Mouse (Mus musculus) splenic B cell, adult 2 months (primary cell): ENCODE data around the gene Gnai3.

Experiments
- DNase-seq: peaks from one replicate; pipeline ENCODE4 v3.0.0-alpha.2; 2011; ENCODE audit warnings: low read depth, low spot score
- H3K27me3 ChIP-seq: 2 replicates; pipeline ENCODE4 v1.6.1; 2012; ENCODE audit warnings: mild to moderate bottlenecking, low read length, moderate library complexity, mixed read lengths; ENCODE audit not compliant: control insufficient read depth, poor library complexity, insufficient read depth, severe bottlenecking
- H3K36me3 ChIP-seq: 2 replicates; pipeline ENCODE4 v1.6.1; 2012; ENCODE audit warnings: mild to moderate bottlenecking, low read length, moderate library complexity, mixed read lengths; ENCODE audit not compliant: control insufficient read depth, poor library complexity, insufficient read depth, severe bottlenecking

Gene Gnai3

GRCm38 (mm10) chr3:108086470-108086979 lies 59.4 kb downstream of the Gnai3 start, which contains the start of gene Ampd2:
TSS of gene Ampd2 (minus strand) at chr3:108086651.
- Histone ChIP-seq H3K27me3 (no peaks in the 10 kb centered on the region), H3K36me3 (no peaks in the 10 kb centered on the region)
- peak; percentile 54 for DNase-seq

DNA sequence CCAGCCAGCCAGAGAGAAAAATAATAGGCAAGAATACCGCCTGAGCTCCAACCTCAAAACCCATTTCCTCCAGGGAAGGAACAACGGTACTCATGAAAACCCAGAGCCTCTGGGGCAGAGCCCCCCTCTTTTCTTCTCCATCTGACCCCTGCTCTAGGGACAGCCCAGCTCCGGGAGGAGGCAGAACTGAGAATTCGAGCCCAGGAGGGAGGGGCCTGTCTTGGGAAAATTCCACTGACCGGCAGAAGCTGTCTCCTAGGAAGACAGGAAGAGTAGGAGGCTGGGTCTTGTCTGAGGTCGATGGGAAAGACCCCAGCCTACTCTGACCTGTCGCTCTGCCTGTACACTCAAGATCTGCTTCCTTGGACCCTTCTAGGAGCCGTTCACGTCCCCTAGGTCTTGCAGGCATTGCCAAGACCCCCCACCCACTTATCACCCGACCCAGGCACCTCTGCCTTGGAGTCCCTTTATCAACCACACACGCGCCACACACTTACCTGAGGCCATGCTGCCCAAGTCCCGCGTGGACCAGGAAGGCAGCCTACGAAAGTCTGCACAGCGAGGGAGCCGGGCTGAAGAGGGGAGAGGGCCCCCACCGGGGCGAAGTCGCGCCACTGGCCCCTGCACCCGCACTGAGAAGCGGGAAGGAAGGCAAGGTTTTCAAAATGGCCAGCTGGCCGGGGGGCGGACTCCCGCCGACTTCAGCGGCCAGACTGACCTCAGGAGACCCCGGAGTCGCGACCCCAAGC lies 60.1 kb downstream of the Gnai3 start:
- Histone ChIP-seq H3K36me3 (no peaks in the 10 kb centered on the region), H3K27me3 (no peaks in the 10 kb centered on the region)
- DNase-seq, result peak; percentile 13

DNA sequence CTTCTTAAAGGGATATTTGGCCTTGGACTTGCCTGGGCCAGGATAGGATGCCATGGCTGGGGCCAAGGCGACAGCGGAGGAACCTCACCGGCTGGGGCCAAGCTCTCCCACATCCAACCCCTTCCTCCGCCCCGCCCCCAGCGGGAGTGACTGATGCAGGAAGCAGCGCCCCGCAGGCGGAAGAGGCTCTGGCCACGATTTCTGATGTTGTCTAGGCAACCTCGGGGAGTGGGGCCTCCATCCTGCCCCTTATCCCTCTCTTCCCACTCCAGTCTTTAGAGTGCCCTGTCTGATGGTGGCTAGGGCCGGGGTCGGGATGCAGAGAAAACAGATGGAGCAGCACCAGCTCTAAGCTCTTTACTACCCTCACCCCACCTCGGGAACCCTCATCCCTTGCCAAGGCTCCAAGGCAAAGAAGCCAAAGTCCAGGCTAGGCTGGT lies 60.6 kb downstream of the Gnai3 start:
- Histone ChIP-seq H3K27me3 (no peaks in the 10 kb centered on the region), H3K36me3 (no peaks in the 10 kb centered on the region)
- DNase-seq, result peak; percentile 69

DNA sequence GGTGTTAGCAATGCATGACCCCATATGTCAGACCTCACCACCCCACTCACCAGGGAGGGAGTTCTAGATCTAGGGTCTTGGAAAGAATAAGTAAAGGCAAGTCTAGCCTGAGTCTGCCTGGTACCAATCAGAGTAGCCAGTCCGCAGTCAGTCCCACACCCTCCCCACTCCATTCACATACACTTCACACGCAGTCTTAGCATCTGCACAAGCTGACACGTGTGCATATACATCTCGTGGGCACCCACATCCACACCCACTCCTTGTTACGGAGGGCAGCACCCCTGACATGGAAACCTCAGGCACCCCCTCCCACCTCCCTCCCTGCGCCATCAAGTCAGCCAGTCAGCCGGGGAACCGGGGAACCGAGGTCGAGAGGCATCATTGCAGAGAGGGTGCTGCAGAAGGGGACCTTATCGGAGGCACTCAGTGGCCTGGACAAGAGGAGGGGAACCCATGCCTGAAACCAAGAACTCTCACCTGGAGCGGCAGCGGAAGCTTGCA lies 61.1 kb downstream of the Gnai3 start:
- Histone ChIP-seq H3K27me3 (no peaks in the 10 kb centered on the region), H3K36me3 (no peaks in the 10 kb centered on the region)
- no peak for DNase-seq

DNA sequence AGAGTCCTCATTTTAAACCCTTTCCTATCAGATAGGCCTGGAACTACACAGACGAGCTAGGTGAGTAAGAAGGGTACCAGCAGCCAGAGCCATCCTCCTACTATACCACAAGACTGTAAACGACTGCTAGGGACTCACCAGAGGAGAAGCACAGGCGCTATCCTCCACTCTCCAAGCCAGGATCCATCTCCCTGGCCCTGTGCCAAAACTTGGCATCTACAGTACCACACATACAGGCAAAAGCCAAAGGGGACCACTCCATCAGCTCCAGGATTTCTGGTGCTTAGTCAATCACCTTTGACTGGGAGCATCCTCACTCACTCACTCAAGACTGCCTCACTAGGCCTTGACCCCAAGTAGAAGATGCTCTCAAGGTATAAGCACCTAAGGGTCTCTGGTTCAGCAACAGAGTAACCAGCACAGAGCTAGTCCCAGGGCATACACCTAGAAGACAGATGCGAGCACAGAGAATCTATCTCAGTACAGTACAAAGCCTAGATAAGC lies 62.0 kb downstream of the Gnai3 start:
- Histone ChIP-seq H3K27me3 (no peaks in the 10 kb centered on the region), H3K36me3 (no peaks in the 10 kb centered on the region)
- no peak for DNase-seq

GRCm38 (mm10) chr3:108083161-108083560 lies 62.8 kb downstream of the Gnai3 start:
- no peak for DNase-seq
- Histone ChIP-seq H3K36me3 (no peaks in the 10 kb centered on the region), H3K27me3 (no peaks in the 10 kb centered on the region)

GRCm38 (mm10) chr3:108082251-108082875 lies 63.6 kb downstream of the Gnai3 start:
- H3K36me3 ChIP-seq, result no peaks in the 10 kb centered on the region
- DNase-seq, result no peak
- no peaks in the 10 kb centered on the region for H3K27me3 ChIP-seq

- no peaks in the 10 kb centered on the region for H3K27me3 ChIP-seq
- DNase-seq, result no peak
- no peaks in the 10 kb centered on the region; the same call in 1 of the 2 replicates for H3K36me3 ChIP-seq
Measured at GRCm38 (mm10) chr3:108081681-108082080, 64.3 kb downstream of the Gnai3 start.

GRCm38 (mm10) chr3:108076836-108077235 lies 69.1 kb downstream of the Gnai3 start:
- peaks cover 7% of the 10 kb centered on the region for H3K36me3 ChIP-seq
- H3K27me3 ChIP-seq, result no peaks in the 10 kb centered on the region
- no peak for DNase-seq

- no peaks in the 10 kb centered on the region for H3K27me3 ChIP-seq
- DNase-seq, result no peak
- peaks cover 7% of the 10 kb centered on the region for H3K36me3 ChIP-seq
Measured at GRCm38 (mm10) chr3:108072983-108073569, 72.9 kb downstream of the Gnai3 start.

- DNase-seq, result peak; percentile 76
- Histone ChIP-seq H3K27me3 (no peaks in the 10 kb centered on the region), H3K36me3 (peaks cover 4% of the 10 kb centered on the region)
Measured at GRCm38 (mm10) chr3:108070295-108071293, 75.4 kb downstream of the Gnai3 start.

DNA sequence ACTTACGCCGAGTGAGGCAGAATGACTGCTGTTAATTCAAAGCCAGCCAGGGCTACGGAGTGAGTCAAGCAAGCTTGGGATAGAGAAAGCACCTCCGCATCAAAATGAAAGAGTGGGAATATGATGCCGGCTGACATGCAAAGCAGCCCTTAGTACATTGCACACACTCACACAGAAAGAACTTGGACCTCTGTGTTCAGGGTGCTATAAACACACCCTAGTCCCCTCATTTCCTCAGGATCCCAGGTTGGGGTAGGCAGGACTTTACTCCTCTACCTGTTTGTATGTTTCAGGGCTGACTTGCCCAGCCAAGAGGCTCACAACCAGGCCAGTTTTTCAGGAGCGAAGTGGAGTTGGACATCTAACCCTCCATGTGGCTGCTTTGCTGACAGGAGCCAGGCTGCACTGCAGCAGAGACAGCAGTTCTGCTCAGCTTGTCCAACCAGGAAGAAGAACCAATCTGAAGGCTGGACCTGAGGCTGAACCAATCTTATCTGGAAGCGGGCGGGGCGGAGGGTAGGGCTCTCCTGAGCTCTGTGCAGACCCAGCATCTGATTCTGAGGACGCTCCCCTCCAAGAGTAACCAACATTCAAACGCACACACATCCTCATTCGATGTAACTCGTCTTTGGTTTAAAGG lies 76.6 kb downstream of the Gnai3 start:
- Histone ChIP-seq H3K27me3 (no peaks in the 10 kb centered on the region), H3K36me3 (no peaks in the 10 kb centered on the region)
- no peak for DNase-seq

GRCm38 (mm10) chr3:108068826-108069225 lies 77.1 kb downstream of the Gnai3 start:
- DNase-seq, result no peak
- no peaks in the 10 kb centered on the region for H3K36me3 ChIP-seq
- no peaks in the 10 kb centered on the region for H3K27me3 ChIP-seq
